Mouse (Mus musculus): Measurements from ENCODE around the gene Smurf1. TPM values are rescaled to one million over a fixed set of nuclear protein-coding genes. Genes with fewer than 3 reads are reported as not detected.

Gene Smurf1
- total RNA-seq, 2 experiments from 2014 or later = 9.3 to 16.8 TPM

GRCm38 (mm10) chr5:144904356-144905134 is 61.1 kb downstream of the Smurf1 start:
- no peak overlapping the region for H3K4me3 ChIP-seq
- intact Hi-C loops (cut with DNase I) = no loop called here
- DNase-seq = no peak
- TF ChIP-seq CTCF (IDR thresholded peaks at IDR 0.05) = no peak
- peak overlapping the region; percentile 66 for H3K27ac ChIP-seq

- TF ChIP-seq CTCF (IDR thresholded peaks at IDR 0.05) = no peak
- peak; percentile 73 for DNase-seq
- H3K4me3 ChIP-seq = no peak overlapping the region
- peak overlapping the region; percentile 6 for H3K27ac ChIP-seq
- intact Hi-C loops (cut with DNase I) = no loop called here
These were observed 63.9 kb downstream of the Smurf1 start for GRCm38 (mm10) chr5:144901791-144902190.

GRCm38 (mm10) chr5:144901035-144901434 is 64.6 kb downstream of the Smurf1 start:
- no peak for TF ChIP-seq CTCF (IDR thresholded peaks at IDR 0.05)
- Histone ChIP-seq H3K4me3 (no peak overlapping the region), H3K27ac (peak overlapping the region; percentile 6)
- intact Hi-C loops (cut with DNase I) = no loop called here
- DNase-seq = no peak

GRCm38 (mm10) chr5:144898448-144899052 is 67.1 kb downstream of the Smurf1 start:
- Histone ChIP-seq H3K4me3 (no peak overlapping the region), H3K27ac (peak overlapping the region; percentile 63)
- intact Hi-C loops (cut with DNase I) = no loop called here
- peak; percentile 75 for DNase-seq
- TF ChIP-seq CTCF (IDR thresholded peaks at IDR 0.05) = no peak

- H3K27ac ChIP-seq = peak overlapping the region; percentile 48
- no peak overlapping the region for H3K4me3 ChIP-seq
- intact Hi-C loops (cut with DNase I) = no loop called here
- no peak for DNase-seq
- TF ChIP-seq CTCF (IDR thresholded peaks at IDR 0.05) = no peak
These were observed 67.8 kb downstream of the Smurf1 start for GRCm38 (mm10) chr5:144897881-144898280.

- no peak for TF ChIP-seq CTCF (IDR thresholded peaks at IDR 0.05)
- Histone ChIP-seq H3K4me3 (no peak overlapping the region), H3K27ac (no peak overlapping the region)
- DNase-seq = peak; percentile 81
- intact Hi-C loops (cut with DNase I) = no loop called here
These were observed 74.4 kb downstream of the Smurf1 start for GRCm38 (mm10) chr5:144891276-144891675.

GRCm38 (mm10) chr5:144885968-144886650 is 79.5 kb downstream of the Smurf1 start:
- no peak for DNase-seq
- TF ChIP-seq CTCF (IDR thresholded peaks at IDR 0.05) = no peak
- Histone ChIP-seq H3K27ac (no peak overlapping the region), H3K4me3 (no peak overlapping the region)
- intact Hi-C loops (cut with DNase I) = no loop called here

GRCm38 (mm10) chr5:144884629-144885217 is 80.9 kb downstream of the Smurf1 start:
- no peak overlapping the region for H3K4me3 ChIP-seq
- DNase-seq = peak; percentile 42

GRCm38 (mm10) chr5:144881670-144882399 is 83.8 kb downstream of the Smurf1 start:
- no peak overlapping the region for H3K27ac ChIP-seq
- TF ChIP-seq CTCF (IDR thresholded peaks at IDR 0.05) = no peak
- no peak overlapping the region for H3K4me3 ChIP-seq
- no peak for DNase-seq
- intact Hi-C loops (cut with DNase I) = loop anchor here (5.0 kb wide), 2 partner anchors 85 to 105 kb away; partner anchors contain the start of gene Smurf1

More at GRCm38 (mm10) chr5:144884629-144885217, 80.9 kb downstream of the Smurf1 start:
- no peak overlapping the region for H3K27ac ChIP-seq
- TF ChIP-seq CTCF (IDR thresholded peaks at IDR 0.05) = peak; percentile 65
- intact Hi-C loops (cut with DNase I) = loop anchor here (5.0 kb wide), 2 partner anchors 83 to 103 kb away; partner anchors contain the start of gene Smurf1

GRCm38 (mm10) chr5:144877021-144877420 is 88.6 kb downstream of the Smurf1 start:
- H3K4me3 ChIP-seq = no peak overlapping the region
- no peak overlapping the region for H3K27ac ChIP-seq
- DNase-seq = no peak
- intact Hi-C loops (cut with DNase I) = loop anchor here (5.0 kb wide), 1 partner anchor 80 kb away; no protein-coding TSS in a partner anchor
- no peak for TF ChIP-seq CTCF (IDR thresholded peaks at IDR 0.05)

GRCm38 (mm10) chr5:144875892-144876291 is 89.8 kb downstream of the Smurf1 start:
- Histone ChIP-seq H3K27ac (no peak overlapping the region), H3K4me3 (no peak overlapping the region)
- DNase-seq = peak; percentile 80
- no peak; the same call in 1 of the 2 replicates for TF ChIP-seq CTCF (IDR thresholded peaks at IDR 0.05)
- intact Hi-C loops (cut with DNase I) = loop anchor here (5.0 kb wide), 1 partner anchor 79 kb away; no protein-coding TSS in a partner anchor

GRCm38 (mm10) chr5:144875227-144875626 is 90.4 kb downstream of the Smurf1 start:
- DNase-seq = no peak
- Histone ChIP-seq H3K27ac (no peak overlapping the region), H3K4me3 (no peak overlapping the region)
- intact Hi-C loops (cut with DNase I) = loop anchor here (5.0 kb wide), 1 partner anchor 78 kb away; no protein-coding TSS in a partner anchor
- no peak for TF ChIP-seq CTCF (IDR thresholded peaks at IDR 0.05)
